Mouse (Mus musculus) megakaryocyte, adult 5-6 weeks (primary cell): ENCODE measurements around the gene Rnaset2a. TPM values are rescaled to one million over a fixed set of nuclear protein-coding genes. Genes with fewer than 3 reads are reported as not detected.
"Not testable (repeated sequence)": the region's sequence is repeated elsewhere in the genome, so short reads cannot be mapped to it uniquely, and the experiment has no call there.

Experiments used
- ATAC-seq: 2 replicates; pipeline ENCODE4 v1.8.0; 2016; ENCODE audit warnings: mild to moderate bottlenecking, inconsistent platforms; ENCODE audit not compliant: poor library complexity, severe bottlenecking
- total RNA-seq, 2 experiments: library from RNA; stranded (forward) in 1 of 2; stranded (reverse) in 1 of 2; fragments of 153-499, 151-499 nt in 1 of 2; fragments of 221-1000, 200-1000 nt in 1 of 2; gene quantifications; 2 replicates each; pipeline versions ENCODE4 v1.2.3 to v1.2.4; 2015 to 2017

Rnaset2a gene
- total RNA-seq (2015): 54.1 and 63.1 TPM in 2 replicates
- total RNA-seq (2017): 48.7 and 54.6 TPM in 2 replicates

GRCm38 (mm10) chr17:8147439-8148316 lies at the start of gene Rnaset2a, which contains the start of gene Gm49673:
Gene Rnaset2a, minus strand, starts transcription at chr17:8148097.
Gene Gm49673, minus strand, starts transcription at chr17:8147788.
- ATAC-seq: peak; percentile 95

GRCm38 (mm10) chr17:8197652-8198051 lies 49.8 kb upstream of the Rnaset2a start:
- ATAC-seq: no peak

GRCm38 (mm10) chr17:8195685-8196376 lies 47.9 kb upstream of the Rnaset2a start:
- ATAC-seq: peak; percentile 73

GRCm38 (mm10) chr17:8193678-8194077 lies 45.8 kb upstream of the Rnaset2a start:
- no peak for ATAC-seq

- no peak for ATAC-seq
Observed at GRCm38 (mm10) chr17:8184217-8184616, 36.3 kb upstream of the Rnaset2a start.

- no peak for ATAC-seq
Observed at GRCm38 (mm10) chr17:8183815-8184214, 35.9 kb upstream of the Rnaset2a start.

GRCm38 (mm10) chr17:8177090-8177489 lies 29.2 kb upstream of the Rnaset2a start:
- ATAC-seq: no peak

- ATAC-seq: no peak
Observed at GRCm38 (mm10) chr17:8171081-8171480, 23.2 kb upstream of the Rnaset2a start.

GRCm38 (mm10) chr17:8170331-8170730 lies 22.4 kb upstream of the Rnaset2a start:
- no peak for ATAC-seq

- not testable (repeated sequence) for ATAC-seq
Observed at GRCm38 (mm10) chr17:8167436-8167835, 19.5 kb upstream of the Rnaset2a start.

- not testable (repeated sequence) for ATAC-seq
Observed at GRCm38 (mm10) chr17:8166454-8166853, 18.6 kb upstream of the Rnaset2a start.

GRCm38 (mm10) chr17:8165977-8166376 lies 18.1 kb upstream of the Rnaset2a start:
- not testable (repeated sequence) for ATAC-seq

- ATAC-seq: peak; percentile 13
Observed at GRCm38 (mm10) chr17:8165608-8165945, 17.7 kb upstream of the Rnaset2a start.

GRCm38 (mm10) chr17:8164701-8165607 lies 17.1 kb upstream of the Rnaset2a start, which contains the start of gene Fgfr1op:
Gene Fgfr1op, plus strand, starts transcription at chr17:8165501.
- ATAC-seq: peak; percentile 89

- not testable (repeated sequence) for ATAC-seq
Observed at GRCm38 (mm10) chr17:8160969-8161368, 13.1 kb upstream of the Rnaset2a start.

GRCm38 (mm10) chr17:8158627-8159026 lies 10.7 kb upstream of the Rnaset2a start:
- peak; percentile 90 for ATAC-seq

- not testable (repeated sequence) for ATAC-seq
Observed at GRCm38 (mm10) chr17:8155982-8156381, 8.1 kb upstream of the Rnaset2a start.

GRCm38 (mm10) chr17:8155010-8155409 lies 7.1 kb upstream of the Rnaset2a start:
- ATAC-seq: not testable (repeated sequence)

GRCm38 (mm10) chr17:8146931-8147330 lies 966 bp downstream of the Rnaset2a start:
- not testable (repeated sequence) for ATAC-seq
